Mouse (Mus musculus): ENCODE measurements around the gene Hes1. TPM values are rescaled to one million over a fixed set of nuclear protein-coding genes. Genes with fewer than 3 reads are reported as not detected.

Gene Hes1
- total RNA-seq (2021) = 10 to 100 TPM; 16.2 to 21.4 TPM
- polyA plus RNA-seq (2012; rRNA removed) = 27.1 and 44.6 TPM in 2 replicates
- long read RNA-seq, transcript Hes1-201 (4 exons, 1,468 nt) = major isoform, 7 of 9 reads
- long read RNA-seq, partial matches to known transcripts = 0 of 9 reads
- long read RNA-seq, other reads (novel, unspliced or antisense) = 1 of 9 reads

DNA sequence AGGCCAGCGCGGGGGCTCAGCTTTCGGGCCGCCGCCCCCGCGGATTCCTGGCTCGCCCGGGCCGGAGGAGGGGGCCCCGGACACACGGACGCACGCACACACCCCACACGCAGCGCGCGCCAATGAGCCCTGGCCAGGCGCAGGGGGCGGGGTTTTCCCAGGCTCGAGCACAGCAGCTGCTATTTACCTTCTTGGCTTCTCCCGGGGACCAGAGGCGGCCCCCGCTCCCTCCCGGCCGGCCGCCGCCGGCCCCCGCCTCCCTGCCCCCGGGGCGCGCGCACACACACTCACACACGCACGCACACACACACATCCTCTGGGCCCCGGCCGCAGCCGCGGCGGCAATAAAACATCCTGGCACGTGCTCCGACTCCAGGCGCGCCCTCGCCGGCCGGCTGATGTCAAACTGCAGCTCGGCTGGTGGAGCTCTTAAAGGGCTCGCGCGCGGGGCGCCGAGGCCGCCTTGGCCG, at the start of gene Hes1:
Hes1 (plus strand) TSS at position 401 of the 470 bp plus-strand sequence.
- Histone ChIP-seq H3K9ac (ENCODE audit: low read depth, low read length) (peak within 1 kb of the TSS; percentile 93), H3K36me3 (ENCODE audit: control insufficient read depth, insufficient read depth, low read length) (peaks cover 3% of the 10 kb centered on the region; the same call in 1 of the 2 replicates), H3K27me3 (ENCODE audit: control insufficient read depth, insufficient read depth, low read length) (no peaks in the 10 kb centered on the region), H3K79me2 (replicated peaks; ENCODE audit: control insufficient read depth, insufficient read depth, low read length) (no peaks in the 10 kb centered on the region), H3K4me3 (peak within 1 kb of the TSS; percentile 68), H3K27ac (peak within 1 kb of the TSS; percentile 93), H3K4me1 (ENCODE audit: control insufficient read depth, insufficient read depth, low read length) (peaks cover 9% of the 10 kb centered on the region)
- under 1% methylated on average over 39 of the region's 57 CpGs for WGBS
- DNase-seq = peak; percentile 93 to 96
- TF ChIP-seq CTCF (IDR thresholded peaks at IDR 0.05) (no peak), EP300 (IDR thresholded peaks at IDR 0.05; ENCODE audit: insufficient read depth, low read depth, low read length) (peak; percentile 88), POLR2A (IDR thresholded peaks at IDR 0.05; ENCODE audit: insufficient read depth, low read depth, low read length) (no peak)
- intact Hi-C loops (cut with DNase I) = loop anchor here (10.0 kb wide), 1 partner anchor 429 kb away; no protein-coding TSS in a partner anchor

DNA sequence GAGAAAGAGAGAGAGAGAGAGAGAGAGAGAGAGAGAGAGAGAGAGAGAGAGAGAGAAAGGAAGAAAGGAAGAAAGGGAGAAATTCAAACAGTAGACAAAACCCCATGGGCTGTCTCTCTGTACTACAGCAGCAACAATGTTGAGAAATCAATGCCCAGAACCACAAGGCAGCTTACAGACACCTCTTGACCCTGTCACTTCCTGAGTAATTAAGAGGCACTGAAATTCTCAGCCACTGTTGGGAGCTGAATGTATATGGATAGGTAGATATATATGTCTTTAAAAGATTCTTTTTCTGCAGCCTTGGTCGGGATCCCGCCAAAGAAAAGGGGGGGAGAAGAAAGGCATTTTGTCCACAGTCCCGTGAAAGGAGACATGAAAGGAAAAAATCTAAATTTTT, 48.1 kb upstream of the Hes1 start:
- Histone ChIP-seq H3K79me2 (replicated peaks; ENCODE audit: control insufficient read depth, insufficient read depth, low read length) (no peaks in the 10 kb centered on the region), H3K4me1 (ENCODE audit: control insufficient read depth, insufficient read depth, low read length) (no peaks in the 10 kb centered on the region), H3K27ac (no peak overlapping the region), H3K4me3 (no peak overlapping the region), H3K9ac (ENCODE audit: low read depth, low read length) (no peak overlapping the region), H3K36me3 (ENCODE audit: control insufficient read depth, insufficient read depth, low read length) (no peaks in the 10 kb centered on the region), H3K27me3 (ENCODE audit: control insufficient read depth, insufficient read depth, low read length) (no peaks in the 10 kb centered on the region)
- TF ChIP-seq CTCF (IDR thresholded peaks at IDR 0.05) (no peak), EP300 (IDR thresholded peaks at IDR 0.05; ENCODE audit: insufficient read depth, low read depth, low read length) (no peak), POLR2A (IDR thresholded peaks at IDR 0.05; ENCODE audit: insufficient read depth, low read depth, low read length) (no peak)
- intact Hi-C loops (cut with DNase I) = no loop called here
- WGBS = 75% methylated on average over 3 of the region's 3 CpGs
- no peak for DNase-seq

DNA sequence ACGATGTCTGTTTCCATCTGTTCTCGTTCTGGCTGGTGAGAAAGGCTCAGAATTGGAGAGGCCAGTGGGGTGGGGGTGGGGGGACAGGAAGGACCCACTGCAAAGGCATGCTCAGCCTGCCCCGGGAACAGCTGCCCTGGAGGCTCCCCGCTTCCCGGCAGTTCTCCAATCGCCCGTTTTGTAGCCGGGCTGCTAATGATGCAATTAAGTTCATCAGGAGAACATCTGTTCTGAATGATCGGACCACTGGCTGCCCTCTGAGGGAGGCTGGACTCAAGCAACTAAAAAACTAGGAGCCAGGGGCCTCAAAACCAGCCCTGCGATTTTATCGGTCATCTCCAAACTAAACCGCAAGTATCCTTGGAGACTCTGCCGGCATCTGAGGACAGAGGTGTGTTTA, 44.1 kb upstream of the Hes1 start:
- WGBS = 43% methylated on average over 13 of the region's 13 CpGs
- TF ChIP-seq POLR2A (IDR thresholded peaks at IDR 0.05; ENCODE audit: insufficient read depth, low read depth, low read length) = no peak
- H3K4me3 ChIP-seq = no peak overlapping the region
- no peaks in the 10 kb centered on the region; the same call in 1 of the 2 replicates for H3K27me3 ChIP-seq (ENCODE audit: control insufficient read depth, insufficient read depth, low read length)
- H3K36me3 ChIP-seq (ENCODE audit: control insufficient read depth, insufficient read depth, low read length) = no peaks in the 10 kb centered on the region
- H3K9ac ChIP-seq (ENCODE audit: low read depth, low read length) = no peak overlapping the region
- H3K27ac ChIP-seq = no peak overlapping the region
- H3K79me2 ChIP-seq (replicated peaks; ENCODE audit: control insufficient read depth, insufficient read depth, low read length) = no peaks in the 10 kb centered on the region
- intact Hi-C loops (cut with DNase I) = no loop called here
- DNase-seq = peak; percentile 48 to 51
- peaks cover 5% of the 10 kb centered on the region for H3K4me1 ChIP-seq (ENCODE audit: control insufficient read depth, insufficient read depth, low read length)

DNA sequence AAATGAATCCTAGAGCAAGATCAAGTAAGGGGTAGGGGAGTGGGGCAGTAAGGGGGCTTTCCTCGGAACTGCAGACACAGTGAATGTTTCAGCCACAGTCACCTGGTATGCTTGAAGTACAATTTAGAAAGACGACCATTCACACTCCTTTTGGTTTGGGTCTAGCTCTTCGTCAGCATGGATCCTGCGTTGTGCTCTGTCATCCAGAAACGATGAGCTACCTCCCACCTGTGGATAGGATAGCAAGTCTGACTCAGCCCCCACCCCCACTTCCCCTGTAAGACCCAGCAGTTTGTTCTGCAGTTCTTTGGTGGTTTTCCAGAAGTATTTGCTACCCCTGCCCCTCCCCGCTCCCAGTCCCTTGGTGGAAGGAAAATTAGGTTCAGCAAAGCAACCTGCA, 41.8 kb upstream of the Hes1 start:
- H3K79me2 ChIP-seq (replicated peaks; ENCODE audit: control insufficient read depth, insufficient read depth, low read length) = no peaks in the 10 kb centered on the region
- no peaks in the 10 kb centered on the region; the same call in 1 of the 2 replicates for H3K27me3 ChIP-seq (ENCODE audit: control insufficient read depth, insufficient read depth, low read length)
- H3K4me1 ChIP-seq (ENCODE audit: control insufficient read depth, insufficient read depth, low read length) = peaks cover 5% of the 10 kb centered on the region
- intact Hi-C loops (cut with DNase I) = no loop called here
- no peak for TF ChIP-seq POLR2A (IDR thresholded peaks at IDR 0.05; ENCODE audit: insufficient read depth, low read depth, low read length)
- no peak for TF ChIP-seq CTCF (IDR thresholded peaks at IDR 0.05)
- TF ChIP-seq EP300 (IDR thresholded peaks at IDR 0.05; ENCODE audit: insufficient read depth, low read depth, low read length) = no peak
- H3K36me3 ChIP-seq (ENCODE audit: control insufficient read depth, insufficient read depth, low read length) = no peaks in the 10 kb centered on the region
- H3K9ac ChIP-seq (ENCODE audit: low read depth, low read length) = no peak overlapping the region
- no peak overlapping the region for H3K27ac ChIP-seq
- H3K4me3 ChIP-seq = no peak overlapping the region
- DNase-seq = no peak
- WGBS = 88% methylated on average over 6 of the region's 6 CpGs

DNA sequence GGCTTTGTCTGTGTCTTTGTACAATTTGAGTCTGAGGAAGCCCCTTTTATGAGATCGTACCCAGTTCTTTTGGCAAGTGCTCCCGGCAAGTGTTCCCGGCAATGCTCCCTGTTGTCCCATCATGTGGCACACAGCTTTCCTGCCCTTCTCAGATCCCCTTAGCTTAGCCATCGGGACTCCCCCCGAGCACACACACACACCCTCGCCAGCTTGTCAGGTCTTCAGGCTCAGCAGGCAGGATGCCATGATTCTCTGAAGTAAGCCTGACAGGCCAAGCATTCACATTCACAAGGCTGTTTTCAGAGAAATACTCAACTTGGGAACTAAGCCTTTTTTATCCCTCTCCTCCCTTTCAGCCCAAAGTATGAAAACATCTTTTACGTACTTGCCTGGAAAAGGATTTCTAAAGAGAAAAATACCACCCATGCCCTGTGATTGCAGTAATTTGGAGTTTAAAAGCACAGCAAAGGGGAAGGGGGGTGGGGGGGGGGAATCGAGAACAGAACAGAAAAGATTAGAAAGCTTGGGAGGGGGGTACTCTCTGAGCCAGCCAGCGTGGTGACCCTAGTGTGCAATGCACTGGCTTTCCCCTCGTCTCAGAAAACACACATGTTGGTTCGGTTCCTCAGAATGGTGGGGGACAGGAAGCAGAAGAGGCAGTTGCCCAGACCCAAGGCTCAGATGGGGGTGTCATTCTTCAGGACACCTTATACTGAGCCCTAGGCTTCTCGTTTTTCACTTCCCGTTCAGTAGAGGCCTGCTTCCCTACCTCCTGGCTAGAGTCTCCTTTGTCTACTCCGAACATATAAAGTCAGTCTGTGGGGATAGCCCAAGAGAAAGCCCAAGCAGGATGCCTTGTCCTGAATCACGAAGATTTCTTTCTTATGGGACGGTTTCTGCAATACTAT, 41.0 kb upstream of the Hes1 start:
- no peak for DNase-seq

More for the DNA sequence above, 41.0 kb upstream of the Hes1 start:
- Histone ChIP-seq H3K27me3 (ENCODE audit: control insufficient read depth, insufficient read depth, low read length) (no peaks in the 10 kb centered on the region; the same call in 1 of the 2 replicates), H3K4me3 (no peak overlapping the region), H3K9ac (ENCODE audit: low read depth, low read length) (no peak overlapping the region), H3K4me1 (ENCODE audit: control insufficient read depth, insufficient read depth, low read length) (peaks cover 5% of the 10 kb centered on the region), H3K79me2 (replicated peaks; ENCODE audit: control insufficient read depth, insufficient read depth, low read length) (no peaks in the 10 kb centered on the region), H3K36me3 (ENCODE audit: control insufficient read depth, insufficient read depth, low read length) (no peaks in the 10 kb centered on the region), H3K27ac (no peak overlapping the region)
- TF ChIP-seq EP300 (IDR thresholded peaks at IDR 0.05; ENCODE audit: insufficient read depth, low read depth, low read length) = no peak
- no peak for TF ChIP-seq POLR2A (IDR thresholded peaks at IDR 0.05; ENCODE audit: insufficient read depth, low read depth, low read length)
- TF ChIP-seq CTCF (IDR thresholded peaks at IDR 0.05) = no peak
- 81% methylated on average over 16 of the region's 16 CpGs for WGBS
- intact Hi-C loops (cut with DNase I) = no loop called here
